ENCODE assay signal across 7 mouse cellular contexts in genomic region chr2:4401597-4402581, GRCm38 (mm10).
DNase-seq lines count a peak whose midpoint lies in the region; ATAC-seq and TF ChIP-seq lines count a peak whose summit lies in the region.

No protein-coding gene starts in this region.

- intact Hi-C loops in left cerebral cortex, postnatal 14 days (cut with DNase I), result loop anchor here (5.0 kb wide), 1 partner anchor 85 kb away; no protein-coding TSS in a partner anchor

- peak overlapping the region; percentile 68 for H3K9ac ChIP-seq in ES-Bruce4 (ENCODE audit: low read depth, poor library complexity, severe bottlenecking)
- peak overlapping the region; percentile 87 for H3K9ac ChIP-seq in embryonic facial prominence, embryonic 12.5 days
- peak overlapping the region; percentile 91 for H3K9ac ChIP-seq in heart, postnatal 0 days (replicated peaks; ENCODE audit: low read depth, low read length)
- peak overlapping the region; percentile 98 for H3K9ac ChIP-seq in midbrain, embryonic 14.5 days (replicated peaks; ENCODE audit: low read length)

- H3K27ac ChIP-seq in ES-Bruce4 (ENCODE audit: insufficient read depth, low read length), result no peak overlapping the region
- peak overlapping the region; percentile 96 for H3K27ac ChIP-seq in embryonic facial prominence, embryonic 12.5 days
- H3K27ac ChIP-seq in heart, postnatal 0 days (ENCODE audit: low read depth), result peak overlapping the region; percentile 84
- H3K27ac ChIP-seq in midbrain, embryonic 14.5 days (replicated peaks; ENCODE audit: low read depth, low read length), result peak overlapping the region; percentile 100

- H3K4me2 ChIP-seq in embryonic facial prominence, embryonic 12.5 days (replicated peaks), result peak overlapping the region; percentile 76
- peak overlapping the region; percentile 97 for H3K4me2 ChIP-seq in heart, postnatal 0 days (ENCODE audit: low read depth, low read length)
- peak overlapping the region; percentile 68 for H3K4me2 ChIP-seq in midbrain, embryonic 14.5 days (ENCODE audit: low read length)

- under 1% methylated on average over 28 of the region's 28 CpGs for WGBS in embryonic facial prominence, embryonic 12.5 days
- WGBS in heart, postnatal 0 days, result 2% methylated on average over 28 of the region's 28 CpGs
- WGBS in midbrain, embryonic 14.5 days, result under 1% methylated on average over 28 of the region's 28 CpGs

- TF ChIP-seq EP300 in ES-Bruce4 (IDR thresholded peaks at IDR 0.05; ENCODE audit: insufficient read depth, low read depth, low read length), result no peak
- no peak for TF ChIP-seq EP300 in heart, postnatal 0 days (IDR thresholded peaks at IDR 0.05; ENCODE audit: low read depth)

- no peak for TF ChIP-seq CTCF in ES-Bruce4 (IDR thresholded peaks at IDR 0.05; ENCODE audit: low read depth, low read length)
- no peak for TF ChIP-seq CTCF in heart, postnatal 0 days (IDR thresholded peaks at IDR 0.05; ENCODE audit: low read depth)

- ATAC-seq in embryonic facial prominence, embryonic 12.5 days (ENCODE audit: insufficient number of reproducible peaks, insufficient read depth, low FRiP score, low TSS enrichment), result no peak
- ATAC-seq in heart, postnatal 0 days (ENCODE audit: insufficient read depth, low read depth), result peak; percentile 39; the same call in 1 of the 2 replicates
- ATAC-seq in midbrain, embryonic 14.5 days (ENCODE audit: low FRiP score, low TSS enrichment), result peak; percentile 83

- H3K4me1 ChIP-seq in ES-Bruce4 (ENCODE audit: control insufficient read depth, insufficient read depth, low read length), result no peaks in the 10 kb centered on the region
- peaks cover 42% of the 10 kb centered on the region for H3K4me1 ChIP-seq in embryonic facial prominence, embryonic 12.5 days
- peaks cover 8% of the 10 kb centered on the region; the same call in 1 of the 2 replicates for H3K4me1 ChIP-seq in heart, postnatal 0 days (ENCODE audit: control insufficient read depth, insufficient read depth)
- H3K4me1 ChIP-seq in midbrain, embryonic 14.5 days (ENCODE audit: control insufficient read depth, insufficient read depth, low read length), result peaks cover 42% of the 10 kb centered on the region

- TF ChIP-seq POLR2A in ES-Bruce4 (IDR thresholded peaks at IDR 0.05; ENCODE audit: insufficient read depth, low read length), result no peak

- peaks cover 1% of the 10 kb centered on the region; the same call in 1 of the 2 replicates for H3K27me3 ChIP-seq in ES-Bruce4 (ENCODE audit: control insufficient read depth, insufficient read depth, low read length, poor library complexity, severe bottlenecking)
- no peaks in the 10 kb centered on the region for H3K27me3 ChIP-seq in embryonic facial prominence, embryonic 12.5 days
- H3K27me3 ChIP-seq in heart, postnatal 0 days (ENCODE audit: control insufficient read depth, insufficient read depth, low read length), result no peaks in the 10 kb centered on the region
- H3K27me3 ChIP-seq in midbrain, embryonic 14.5 days (ENCODE audit: control insufficient read depth, insufficient read depth, low read length), result no peaks in the 10 kb centered on the region

- H3K4me3 ChIP-seq in ES-Bruce4 (ENCODE audit: low read depth, low read length), result peak overlapping the region; percentile 73
- H3K4me3 ChIP-seq in embryonic facial prominence, embryonic 12.5 days, result peak overlapping the region; percentile 72
- peak overlapping the region; percentile 84 for H3K4me3 ChIP-seq in heart, postnatal 0 days (ENCODE audit: low read depth, low read length)
- H3K4me3 ChIP-seq in midbrain, embryonic 14.5 days (replicated peaks; ENCODE audit: low read depth, low read length), result peak overlapping the region; percentile 69

- no peaks in the 10 kb centered on the region for H3K36me3 ChIP-seq in ES-Bruce4 (ENCODE audit: control insufficient read depth, insufficient read depth, low read length, poor library complexity, severe bottlenecking)
- no peaks in the 10 kb centered on the region; the same call in 1 of the 2 replicates for H3K36me3 ChIP-seq in embryonic facial prominence, embryonic 12.5 days
- H3K36me3 ChIP-seq in heart, postnatal 0 days (replicated peaks; ENCODE audit: control insufficient read depth, insufficient read depth, low read length), result no peaks in the 10 kb centered on the region
- H3K36me3 ChIP-seq in midbrain, embryonic 14.5 days (ENCODE audit: control insufficient read depth, insufficient read depth, low read length), result no peaks in the 10 kb centered on the region

- H3K9me3 ChIP-seq in ES-Bruce4 (replicated peaks; ENCODE audit: control insufficient read depth, insufficient read depth, low read length, poor library complexity, severe bottlenecking), result no peaks in the 10 kb centered on the region; the same call in 1 of the 2 replicates
- no peaks in the 10 kb centered on the region for H3K9me3 ChIP-seq in embryonic facial prominence, embryonic 12.5 days
- no peaks in the 10 kb centered on the region for H3K9me3 ChIP-seq in heart, postnatal 0 days (replicated peaks; ENCODE audit: control insufficient read depth, low read length)
- H3K9me3 ChIP-seq in midbrain, embryonic 14.5 days (ENCODE audit: control insufficient read depth, low read length), result no peaks in the 10 kb centered on the region

- peak; percentile 28 for DNase-seq in ZHBTc4 (ENCODE audit: low read depth, low spot score)
- no peak for DNase-seq in heart, postnatal 0 days (ENCODE audit: low spot score)
- DNase-seq in left cerebral cortex, postnatal 14 days (ENCODE audit: low spot score in 2 of 2), result peak; percentile 45 to 57
- DNase-seq in midbrain, embryonic 14.5 days, result peak; percentile 90
- peak; percentile 16 for DNase-seq in testis, postnatal 14 days (ENCODE audit: low spot score)
